Mouse (Mus musculus) gastrocnemius, postnatal 25 days (tissue): ENCODE data around the gene Ncoa6. TPM values are rescaled to one million over a fixed set of nuclear protein-coding genes. Genes with fewer than 3 reads are reported as not detected.

Experiments used
- DNase-seq: peaks from one replicate; pipeline ENCODE4 v3.0.0; 2022
- microRNA-seq, 2 experiments: library from miRNA; unstranded; fragments of <30 nt; microRNA quantifications; one replicate each; pipeline ENCODE4 v1.2.0; 2021; ENCODE audit warnings: borderline replicate concordance in 2 of 2
- total RNA-seq, 2 experiments: library from RNA; stranded (reverse); gene quantifications; 1 replicate in 1 of 2; 2 replicates in 1 of 2; pipeline ENCODE4 v1.2.3; 2021

The Ncoa6 gene
- total RNA-seq, 2 experiments from 2014 or later, result 13.0 to 13.8 TPM

- peak; percentile 66 for DNase-seq
These were observed 104.3 kb downstream of the Ncoa6 start for GRCm38 (mm10) chr2:155369333-155369883.

- no peak for DNase-seq
These were observed 105.9 kb downstream of the Ncoa6 start for GRCm38 (mm10) chr2:155367635-155368284.

GRCm38 (mm10) chr2:155357686-155358399 lies 115.9 kb downstream of the Ncoa6 start:
- DNase-seq, result no peak

GRCm38 (mm10) chr2:155356971-155357591 lies 116.6 kb downstream of the Ncoa6 start, which contains the start of gene Pigu:
TSS of gene Pigu (minus strand) at chr2:155357430.
- peak; percentile 90 for DNase-seq

- no peak for DNase-seq
These were observed 119.3 kb downstream of the Ncoa6 start for GRCm38 (mm10) chr2:155354402-155354801.

GRCm38 (mm10) chr2:155346670-155347069 lies 127.0 kb downstream of the Ncoa6 start:
- no peak for DNase-seq

Small RNA genes lying within 50 kb of the gene (microRNA-seq; reads per million reads assigned to microRNA genes)
- gene Mir695, result 0 reads per million in 2 experiments

Other genes starting within 250 kb of the Ncoa6 start
- 100 to 1,000 TPM in 1 of 2 experiments, 10 to 100 TPM in 1; 94.6 to 115 TPM for gene Dynlrb1, start 237.4 kb downstream of the Ncoa6 start, total RNA-seq
- gene Map1lc3a, start 197.6 kb downstream of the Ncoa6 start, total RNA-seq, result 100 to 1,000 TPM; 243 to 291 TPM
- 10 to 100 TPM; 19.7 to 24.9 TPM for gene Pigu, start 116.5 kb downstream of the Ncoa6 start, total RNA-seq
- 100 to 1,000 TPM; 406 to 449 TPM for gene Trp53inp2, start 92.8 kb downstream of the Ncoa6 start, total RNA-seq
- gene Acss2, start 44.1 kb upstream of the Ncoa6 start, total RNA-seq, result 10 to 100 TPM; 27.0 to 31.2 TPM
- gene Ggt7, start 44.3 kb upstream of the Ncoa6 start, total RNA-seq, result under 1 TPM; 0.41 to 0.80 TPM
- gene Gss, start 118.9 kb upstream of the Ncoa6 start, total RNA-seq, result 1 to 10 TPM; 5.6 to 5.9 TPM
- gene Myh7b, start 137.3 kb upstream of the Ncoa6 start, total RNA-seq, result 1 to 10 TPM in 1 of 2 experiments, under 1 TPM in 1; 0.88 to 5.0 TPM
- 10 to 100 TPM; 84.3 to 86.1 TPM for gene Trpc4ap, start 218.5 kb upstream of the Ncoa6 start, total RNA-seq